Mouse (Mus musculus) left cerebral cortex, postnatal 36 days (tissue): ENCODE results near the gene Zic5. TPM values are rescaled to one million over a fixed set of nuclear protein-coding genes. Genes with fewer than 3 reads are reported as not detected.
"Not testable (repeated sequence)": the region's sequence is repeated elsewhere in the genome, so short reads cannot be mapped to it uniquely, and the experiment has no call there.

Experiments
- DNase-seq, 2 experiments: peaks; one replicate each; pipeline ENCODE4 v3.0.0; 2021 to 2022; ENCODE audit warnings: low spot score in 2 of 2, mixed read lengths in 1 of 2
- intact Hi-C: fragments of 180-260 bp; cut with DNase I; formaldehyde crosslinking; loops from one replicate; pipeline ENCODE4 v1.15.1; 2025
- total RNA-seq, 2 experiments: library from RNA; stranded (reverse); gene quantifications; 2 replicates each; pipeline ENCODE4 v1.2.3; 2021

Gene Zic5
- total RNA-seq, 2 experiments from 2014 or later, result 3.6 to 4.3 TPM

- no peak for DNase-seq
- intact Hi-C loops, result loop anchor here (2.0 to 5.0 kb wide), 2 partner anchors 16 to 87 kb away; no protein-coding TSS in a partner anchor
These were observed 3.7 kb upstream of the Zic5 start for GRCm38 (mm10) chr14:122468971-122469755.

- intact Hi-C loops, result loop anchor here (2.0 to 5.0 kb wide), 2 partner anchors 15 to 86 kb away; no protein-coding TSS in a partner anchor
- DNase-seq, result no peak
These were observed 2.7 kb upstream of the Zic5 start for GRCm38 (mm10) chr14:122467926-122468841.

DNA sequence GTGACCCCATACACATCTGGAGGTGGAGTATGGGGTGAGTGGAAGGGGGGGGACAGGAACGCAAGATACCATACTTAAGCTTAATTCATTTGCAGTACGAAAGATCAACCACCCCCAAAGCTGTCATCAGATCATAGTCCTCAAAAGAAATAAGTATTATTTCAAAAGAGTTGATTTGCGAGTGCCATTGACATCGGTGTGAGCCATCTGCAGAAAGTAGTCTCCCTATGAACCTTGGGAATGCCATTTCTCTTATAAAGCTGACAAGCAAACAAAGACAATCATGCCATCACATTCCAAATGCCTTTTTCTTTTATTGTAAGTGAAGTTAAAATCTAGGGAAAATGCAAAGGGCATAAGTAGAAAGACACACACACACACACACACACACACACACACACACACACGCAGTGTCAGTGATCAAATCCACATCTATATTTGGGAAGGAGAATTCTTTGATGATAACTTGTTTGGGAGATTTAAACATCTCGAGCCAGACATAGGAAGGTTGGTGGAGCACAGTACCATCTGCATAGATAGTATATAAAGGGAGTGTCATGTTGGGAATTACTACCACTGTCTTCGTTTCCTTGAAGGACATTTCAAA lies 1.4 kb upstream of the Zic5 start:
- intact Hi-C loops, result loop anchor here (5.0 kb wide), 1 partner anchor 85 kb away; no protein-coding TSS in a partner anchor
- no peak for DNase-seq

DNA sequence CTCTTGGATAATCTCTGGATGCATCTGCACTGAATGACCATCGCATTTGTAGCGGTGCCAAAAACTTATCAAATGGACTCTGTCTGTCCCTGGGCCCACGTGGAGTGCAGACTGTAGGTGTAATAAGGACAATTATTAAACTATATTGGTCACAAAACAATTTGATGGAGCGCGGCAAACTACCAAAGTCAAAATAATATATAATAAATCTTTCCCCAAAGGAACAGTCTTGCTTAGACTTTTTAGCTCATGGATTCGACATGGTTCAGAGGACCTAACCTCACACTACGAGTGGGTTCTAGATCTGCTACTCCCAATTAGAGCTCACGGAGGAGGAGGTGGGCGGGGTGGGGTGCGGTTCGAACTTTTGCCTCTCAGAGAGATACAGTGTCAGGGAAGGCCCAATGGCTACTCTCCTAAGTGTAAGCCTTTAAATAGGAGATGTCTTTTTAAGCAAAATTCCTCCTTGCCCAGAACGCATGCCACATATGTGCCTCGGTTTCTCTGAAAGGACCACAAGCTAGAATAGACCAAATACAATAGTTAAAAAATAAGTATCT lies 534 bp upstream of the Zic5 start:
- intact Hi-C loops, result loop anchor here (5.0 kb wide), 1 partner anchor 84 kb away; no protein-coding TSS in a partner anchor
- no peak for DNase-seq

GRCm38 (mm10) chr14:122464351-122464762 lies 1.1 kb downstream of the Zic5 start:
- intact Hi-C loops, result no loop called here
- DNase-seq, result no peak

- intact Hi-C loops, DNase-seq: not testable (repeated sequence)
These were observed 1.6 kb downstream of the Zic5 start for GRCm38 (mm10) chr14:122463734-122464341.

GRCm38 (mm10) chr14:122463080-122463691 lies 2.3 kb downstream of the Zic5 start:
- intact Hi-C loops, result no loop called here
- DNase-seq, result no peak

DNA sequence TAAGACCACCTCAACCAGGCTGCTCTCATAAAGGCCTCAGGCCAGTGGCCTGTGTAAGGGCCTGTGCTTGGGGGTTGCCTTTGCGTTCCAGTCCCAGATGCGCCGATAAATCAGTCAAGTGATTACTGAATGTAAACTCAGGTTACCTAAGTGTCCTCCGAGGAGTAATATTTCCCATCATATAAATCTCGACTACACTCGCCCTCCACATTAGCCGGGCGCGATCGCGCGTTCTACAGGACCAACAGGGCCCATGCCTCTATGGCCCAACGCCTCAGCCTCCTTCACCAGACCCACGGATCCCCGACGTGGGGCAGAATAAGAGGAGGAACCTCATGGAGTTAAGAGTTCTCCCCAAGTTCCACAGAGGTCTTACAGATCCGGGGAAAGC lies 2.8 kb downstream of the Zic5 start:
- intact Hi-C loops, result no loop called here
- no peak for DNase-seq

- no peak for DNase-seq
- intact Hi-C loops, result no loop called here
These were observed 3.5 kb downstream of the Zic5 start for GRCm38 (mm10) chr14:122461966-122462365.

GRCm38 (mm10) chr14:122461500-122461899 lies 4.0 kb downstream of the Zic5 start:
- no peak for DNase-seq
- intact Hi-C loops, result no loop called here

DNA sequence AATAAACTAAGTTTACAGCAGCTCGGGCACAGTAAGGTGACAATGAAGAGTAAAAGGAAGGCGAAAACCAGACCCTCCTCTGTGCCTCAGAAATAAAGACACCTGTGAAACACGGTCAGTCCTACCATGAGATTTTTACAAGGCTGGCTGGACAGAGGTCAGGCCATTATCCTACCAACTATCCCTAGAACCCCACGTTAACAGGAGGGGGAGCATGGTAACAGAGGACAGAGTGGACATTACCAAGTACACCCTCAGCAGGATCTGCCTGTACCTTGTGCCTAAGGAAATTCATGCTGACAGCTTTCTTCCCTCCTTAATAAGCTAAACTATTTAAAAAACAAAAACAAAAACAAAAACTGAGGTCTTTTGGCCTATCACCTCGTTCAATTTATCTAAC lies 5.3 kb downstream of the Zic5 start:
- intact Hi-C loops, result no loop called here

DNA sequence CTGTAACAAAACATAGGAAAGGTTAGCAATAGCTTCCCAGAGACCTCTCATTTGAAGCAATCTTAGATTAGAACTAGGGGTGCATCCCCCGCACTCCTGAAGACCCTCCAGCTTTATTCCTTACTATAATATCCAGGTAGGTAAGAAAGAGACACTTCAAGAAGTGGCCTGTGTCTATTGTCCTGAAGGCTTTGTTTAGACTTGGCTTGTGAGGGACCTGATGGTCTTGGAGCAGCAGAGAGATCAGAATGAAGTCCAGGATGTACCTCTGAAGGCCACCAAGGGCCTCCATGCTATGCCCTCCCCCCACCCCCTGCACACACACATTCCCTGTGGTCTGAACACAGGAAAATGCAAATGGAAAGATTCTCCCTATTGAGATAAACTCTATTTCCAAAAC lies 5.7 kb downstream of the Zic5 start:
- intact Hi-C loops, result no loop called here
- no peak for DNase-seq

More for the DNA sequence above, 5.3 kb downstream of the Zic5 start:
- DNase-seq, result no peak

DNA sequence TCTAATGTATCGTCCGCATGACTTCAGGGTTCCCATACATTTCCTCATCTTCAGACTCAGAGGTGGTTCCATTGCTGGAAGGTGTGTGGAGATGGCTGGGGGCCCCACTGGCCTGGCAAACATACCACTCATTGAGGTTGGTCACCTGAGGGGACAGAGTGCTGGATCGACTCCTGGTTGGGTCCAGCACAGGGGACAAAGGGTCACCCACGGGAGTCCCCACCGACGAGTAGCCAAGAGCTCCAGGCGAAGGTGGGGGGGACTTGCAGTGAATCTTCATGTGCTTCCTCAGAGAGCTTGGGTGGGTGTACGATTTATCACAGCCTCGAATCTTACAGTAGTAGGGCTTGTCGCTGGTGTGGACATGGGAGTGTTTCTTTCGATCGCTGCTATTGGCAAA lies 6.1 kb downstream of the Zic5 start:
- intact Hi-C loops, DNase-seq: not testable (repeated sequence)

DNA sequence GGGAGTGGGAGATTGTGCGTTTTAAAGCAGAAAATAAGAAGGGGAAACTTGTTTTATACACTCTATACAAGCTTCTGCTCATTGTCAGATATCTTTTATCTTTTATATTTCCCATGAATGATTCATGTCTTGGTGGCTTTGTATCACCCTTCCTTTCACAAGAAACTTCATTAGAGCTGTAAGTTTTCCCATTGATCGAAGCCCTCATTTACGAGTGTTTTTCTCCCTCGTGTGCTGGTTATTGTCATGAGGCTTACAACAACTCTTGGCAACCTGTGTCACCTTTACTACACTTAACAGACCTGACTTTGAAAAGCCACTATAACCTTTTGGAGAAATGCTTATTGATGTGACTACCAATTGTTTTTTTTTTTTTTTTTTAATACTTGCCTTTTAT lies 9.9 kb downstream of the Zic5 start:
- intact Hi-C loops, result no loop called here
- no peak for DNase-seq

- intact Hi-C loops, result loop anchor here (5.0 kb wide), 2 partner anchors 32 to 48 kb away; no protein-coding TSS in a partner anchor
- no peak for DNase-seq
These were observed 10.4 kb downstream of the Zic5 start for GRCm38 (mm10) chr14:122454901-122455561.

GRCm38 (mm10) chr14:122453996-122454738 lies 11.3 kb downstream of the Zic5 start:
- DNase-seq, result no peak
- intact Hi-C loops, result loop anchor here (2.0 to 5.0 kb wide), 3 partner anchors 15 to 47 kb away; no protein-coding TSS in a partner anchor

GRCm38 (mm10) chr14:122453388-122453995 lies 12.0 kb downstream of the Zic5 start:
- DNase-seq, result no peak
- intact Hi-C loops, result loop anchor here (2.0 to 5.0 kb wide), 3 partner anchors 15 to 46 kb away; no protein-coding TSS in a partner anchor
